Mouse (Mus musculus) spleen, adult 2 months (tissue): ENCODE results near the gene Slc37a1. TPM values are rescaled to one million over a fixed set of nuclear protein-coding genes. Genes with fewer than 3 reads are reported as not detected.

Experiments
- DNase-seq, 2 experiments: peaks; one replicate each; pipeline versions ENCODE4 v3.0.0 to v3.0.0-alpha.2; 2012 to 2021; ENCODE audit warnings: low spot score in 2 of 2, low read depth in 1 of 2
- H3K27ac ChIP-seq: fragments of 200-500 bp; 2 replicates; pipeline ENCODE4 v1.5.1; 2012; ENCODE audit warnings: low read length, inconsistent platforms; ENCODE audit not compliant: insufficient read depth
- H3K27me3 ChIP-seq: fragments of 200-500 bp; 2 replicates; pipeline ENCODE4 v1.6.1; 2012; ENCODE audit warnings: mild to moderate bottlenecking, moderate library complexity, low read length, inconsistent platforms; ENCODE audit not compliant: control insufficient read depth, insufficient read depth
- H3K36me3 ChIP-seq: fragments of 200-500 bp; 2 replicates; pipeline ENCODE4 v1.6.1; 2012; ENCODE audit warnings: mild to moderate bottlenecking, low read length, inconsistent platforms; ENCODE audit not compliant: control insufficient read depth, insufficient read depth
- H3K4me1 ChIP-seq: fragments of 200-500 bp; 2 replicates; pipeline ENCODE4 v1.6.1; 2011; ENCODE audit warnings: inconsistent platforms; ENCODE audit not compliant: control insufficient read depth, insufficient read depth, insufficient read length
- H3K4me3 ChIP-seq: fragments of 200-500 bp; 2 replicates; pipeline ENCODE4 v1.5.1; 2011; ENCODE audit warnings: mild to moderate bottlenecking, inconsistent platforms; ENCODE audit not compliant: insufficient read depth, insufficient read length; ENCODE audit errors: extremely low read depth
- CTCF ChIP-seq: fragments of 200-500 bp; IDR thresholded peaks from 2 replicates; pipeline ENCODE4 v1.5.1; 2011; ENCODE audit warnings: mild to moderate bottlenecking, inconsistent platforms; ENCODE audit not compliant: insufficient read depth, insufficient read length, insufficient replicate concordance; ENCODE audit errors: extremely low read depth
- POLR2A ChIP-seq: fragments of 200-500 bp; IDR thresholded peaks from 2 replicates; pipeline ENCODE4 v1.6.1; 2011; ENCODE audit warnings: low read depth, low read length, inconsistent platforms
- WGBS: fragments of 180-500 bp; shearing (Covaris S2); methylation state at CpG from one replicate; pipeline ENCODE4 v1.1.7; 2018; 5-methylcytosine and 5-hydroxymethylcytosine counted together
- polyA plus RNA-seq: library from polyadenylated mRNA; depleted of rRNA; stranded (reverse); fragments of >200 nt; gene quantifications from 2 replicates; pipeline ENCODE4 v1.2.3, GENCODE M21; 2012; rRNA removed

Gene Slc37a1
- polyA plus RNA-seq, result 26.2 and 33.4 TPM in 2 replicates

GRCm38 (mm10) chr17:31286492-31286891 is at the start of gene Slc37a1:
Gene Slc37a1, plus strand, starts transcription at chr17:31286792.
- no peak for DNase-seq
- Histone ChIP-seq H3K27me3 (no peaks in the 10 kb centered on the region), H3K4me3 (no peak within 1 kb of the TSS), H3K36me3 (no peaks in the 10 kb centered on the region), H3K4me1 (peaks cover 8% of the 10 kb centered on the region; the same call in 1 of the 2 replicates), H3K27ac (no peak within 1 kb of the TSS)
- 100% methylated on average over 1 of the region's 1 CpGs for WGBS
- TF ChIP-seq POLR2A (no peak), CTCF (no peak)

DNA sequence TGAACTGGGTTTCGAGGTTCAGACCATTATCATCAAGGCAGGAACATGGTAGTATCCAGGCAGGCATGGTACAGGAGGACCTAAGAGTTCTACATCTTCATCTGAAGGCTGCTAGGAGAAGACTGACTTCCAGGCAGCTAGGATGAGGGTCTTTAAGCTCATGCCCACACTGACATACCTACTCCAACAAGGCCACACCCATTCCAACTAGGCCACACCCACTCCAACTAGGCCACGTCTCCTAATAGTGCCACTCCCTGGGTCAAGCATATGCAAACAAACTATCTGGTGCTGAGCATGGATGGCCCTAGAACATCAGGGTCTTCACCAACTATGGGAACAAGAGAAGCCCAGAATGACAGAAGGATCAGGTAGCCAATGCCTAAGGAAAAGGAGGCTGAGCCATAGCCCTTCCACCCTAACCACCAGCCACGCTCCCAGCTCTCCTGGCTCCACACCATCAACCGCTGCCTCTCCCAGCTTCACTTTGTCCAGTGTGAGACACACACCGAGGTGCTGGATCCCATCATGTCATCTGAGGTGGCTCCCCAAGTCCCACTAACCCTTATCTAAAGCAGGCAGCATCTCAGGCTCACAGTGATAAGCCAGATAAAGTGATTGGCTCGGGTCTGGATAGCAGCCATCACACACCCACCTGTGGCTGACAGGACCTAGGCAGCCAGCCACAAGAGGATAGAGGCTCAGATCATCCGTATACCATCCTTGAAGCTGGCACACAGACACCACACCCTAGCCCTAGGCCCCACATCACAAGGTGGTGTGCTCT is 48.2 kb upstream of the Slc37a1 start:
- H3K27me3 ChIP-seq, result no peaks in the 10 kb centered on the region
- no peaks in the 10 kb centered on the region for H3K4me1 ChIP-seq
- no peak overlapping the region for H3K27ac ChIP-seq
- 83% methylated on average over 7 of the region's 7 CpGs for WGBS
- H3K36me3 ChIP-seq, result no peaks in the 10 kb centered on the region
- no peak for DNase-seq
- H3K4me3 ChIP-seq, result no peak overlapping the region
- TF ChIP-seq CTCF (no peak), POLR2A (no peak)

DNA sequence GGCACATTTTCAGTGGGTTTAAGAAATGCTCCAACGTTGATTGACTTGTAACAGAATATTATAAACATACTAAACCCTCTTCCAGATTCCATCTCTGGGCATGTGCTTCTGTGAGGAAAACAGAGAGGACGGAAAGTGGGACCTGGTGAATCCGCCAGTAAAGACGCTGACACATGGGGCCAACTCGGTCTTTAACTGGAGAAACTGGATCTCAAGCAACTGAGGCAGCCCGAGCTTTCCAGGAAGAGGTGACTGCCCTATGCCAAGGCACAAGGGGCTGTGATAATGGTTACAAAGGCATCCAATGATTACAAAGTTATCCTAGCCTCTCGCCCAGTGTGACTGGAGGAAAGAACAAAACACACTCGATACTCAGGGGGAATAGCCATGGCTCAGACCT is 45.4 kb upstream of the Slc37a1 start:
- Histone ChIP-seq H3K36me3 (no peaks in the 10 kb centered on the region), H3K4me1 (peaks cover 2% of the 10 kb centered on the region; the same call in 1 of the 2 replicates), H3K4me3 (no peak overlapping the region), H3K27me3 (no peaks in the 10 kb centered on the region), H3K27ac (no peak overlapping the region)
- DNase-seq, result no peak
- TF ChIP-seq POLR2A (no peak), CTCF (no peak)
- 95% methylated on average over 8 of the region's 8 CpGs for WGBS

- TF ChIP-seq CTCF, result peak; percentile 51; the same call in 1 of the 2 replicates
- no peak for TF ChIP-seq POLR2A
- H3K36me3 ChIP-seq, result no peaks in the 10 kb centered on the region
- no peak for DNase-seq
- H3K4me3 ChIP-seq, result no peak overlapping the region
- peaks cover 2% of the 10 kb centered on the region; the same call in 1 of the 2 replicates for H3K4me1 ChIP-seq
- no peaks in the 10 kb centered on the region for H3K27me3 ChIP-seq
- no peak overlapping the region for H3K27ac ChIP-seq
- WGBS, result 10% methylated on average over 1 of the region's 1 CpGs
Measured at GRCm38 (mm10) chr17:31242764-31243163, 43.8 kb upstream of the Slc37a1 start.

GRCm38 (mm10) chr17:31245321-31245720 is 41.3 kb upstream of the Slc37a1 start:
- H3K36me3 ChIP-seq, result no peaks in the 10 kb centered on the region
- H3K27me3 ChIP-seq, result no peaks in the 10 kb centered on the region
- no peak for DNase-seq
- no peak overlapping the region for H3K27ac ChIP-seq
- 18% methylated on average over 5 of the region's 5 CpGs for WGBS
- no peak overlapping the region for H3K4me3 ChIP-seq
- H3K4me1 ChIP-seq, result peaks cover 2% of the 10 kb centered on the region; the same call in 1 of the 2 replicates
- TF ChIP-seq POLR2A, result no peak
- TF ChIP-seq CTCF, result no peak

DNA sequence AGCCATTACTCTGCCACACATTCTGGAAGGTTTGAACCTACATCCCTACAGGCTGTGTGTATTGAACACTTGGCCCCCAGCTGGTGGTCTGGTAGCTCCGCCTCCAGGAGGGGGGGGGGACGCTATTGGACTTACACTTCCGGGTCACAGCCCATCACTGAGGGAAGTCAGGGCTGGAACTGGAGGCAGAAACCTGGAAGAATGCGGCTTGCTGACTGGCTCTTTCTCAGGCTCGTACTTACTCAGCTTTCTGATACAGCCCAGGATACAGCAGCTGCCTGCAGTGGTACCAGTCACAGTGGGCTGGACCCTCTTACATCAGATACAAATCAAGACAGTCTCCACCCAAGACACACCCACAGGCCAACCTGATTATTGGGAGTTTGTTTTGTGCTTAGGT is 39.4 kb upstream of the Slc37a1 start:
- Histone ChIP-seq H3K27ac (no peak overlapping the region), H3K36me3 (no peaks in the 10 kb centered on the region), H3K27me3 (no peaks in the 10 kb centered on the region), H3K4me3 (no peak overlapping the region), H3K4me1 (peaks cover 2% of the 10 kb centered on the region; the same call in 1 of the 2 replicates)
- WGBS, result 80% methylated on average over 5 of the region's 5 CpGs
- no peak for DNase-seq
- no peak for TF ChIP-seq CTCF
- TF ChIP-seq POLR2A, result no peak

GRCm38 (mm10) chr17:31253951-31254350 is 32.6 kb upstream of the Slc37a1 start:
- Histone ChIP-seq H3K27me3 (no peaks in the 10 kb centered on the region), H3K4me1 (no peaks in the 10 kb centered on the region), H3K36me3 (no peaks in the 10 kb centered on the region), H3K27ac (no peak overlapping the region), H3K4me3 (no peak overlapping the region)
- no peak for TF ChIP-seq CTCF
- no peak for TF ChIP-seq POLR2A
- no peak for DNase-seq
- WGBS, result 73% methylated on average over 5 of the region's 5 CpGs
